Mouse (Mus musculus) midbrain, embryonic 16.5 days (tissue): Measurements from ENCODE around the gene Hspa4l. TPM values are rescaled to one million over a fixed set of nuclear protein-coding genes. Genes with fewer than 3 reads are reported as not detected.
A peak's percentile ranks its signal among the peaks of the same experiment; 100 is the strongest.

Experiments
- ATAC-seq: fragments of 200-750 bp; cut with Nextera tagmentation; 2 replicates; pipeline ENCODE4 v1.8.0; 2017; ENCODE audit warnings: moderate TSS enrichment
- H3K27ac ChIP-seq: fragments of 300-500 bp; sonication (generic); 2 replicates; pipeline ENCODE4 v1.5.1; 2014; ENCODE audit warnings: mild to moderate bottlenecking, low read length, mixed read lengths
- H3K27me3 ChIP-seq: fragments of 300-500 bp; sonication (generic); 2 replicates; pipeline ENCODE4 v1.6.1; 2014; ENCODE audit warnings: low read depth, low read length, mixed read lengths; ENCODE audit not compliant: control insufficient read depth, insufficient read depth
- H3K36me3 ChIP-seq: fragments of 300-500 bp; sonication (generic); 2 replicates; pipeline ENCODE4 v1.6.1; 2014; ENCODE audit warnings: mild to moderate bottlenecking, low read length, moderate library complexity, mixed read lengths; ENCODE audit not compliant: control insufficient read depth, insufficient read depth
- H3K4me1 ChIP-seq: fragments of 300-500 bp; sonication (generic); 2 replicates; pipeline ENCODE4 v1.6.1; 2014; ENCODE audit warnings: mild to moderate bottlenecking, low read length, mixed read lengths; ENCODE audit not compliant: control insufficient read depth, insufficient read depth
- H3K4me2 ChIP-seq: fragments of 300-500 bp; sonication (generic); 2 replicates; pipeline ENCODE4 v1.6.1; 2014; ENCODE audit warnings: mild to moderate bottlenecking, low read length, mixed read lengths
- H3K4me3 ChIP-seq: fragments of 300-500 bp; sonication (generic); 2 replicates; pipeline ENCODE4 v1.5.1; 2014; ENCODE audit warnings: low read depth, mild to moderate bottlenecking, low read length, moderate library complexity, mixed read lengths
- H3K9ac ChIP-seq: fragments of 300-500 bp; sonication (generic); 2 replicates; pipeline ENCODE4 v1.6.1; 2014; ENCODE audit warnings: low read depth, low read length, mixed read lengths
- H3K9me3 ChIP-seq: fragments of 300-500 bp; sonication (generic); replicated peaks from 2 replicates; pipeline ENCODE4 v1.6.1; 2014; ENCODE audit warnings: mild to moderate bottlenecking, low read length, mixed read lengths; ENCODE audit not compliant: control insufficient read depth, poor library complexity, severe bottlenecking
- WGBS: fragments of 180-500 bp; shearing (Covaris S2); extraction: QIAGEN DNeasy Blood & Tissue Kit; methylation state at CpG from one replicate; pipeline ENCODE4 v1.1.7; 2014; 5-methylcytosine and 5-hydroxymethylcytosine counted together
- polyA plus RNA-seq: library from polyadenylated mRNA; unstranded; fragments of >200 nt; fragmentation: Nextera tagmentation; extraction: Ambion mirVana; gene quantifications from 2 replicates; pipeline ENCODE4 v1.2.1, GENCODE M21; 2015

Gene Hspa4l
- polyA plus RNA-seq, 1 experiment from 2014 or later, result 51.8 TPM

GRCm38 (mm10) chr3:40744836-40745660 lies 753 bp downstream of the Hspa4l start:
- H3K4me3 ChIP-seq, result peak overlapping the region; percentile 97
- ATAC-seq, result peak; percentile 97
- H3K4me2 ChIP-seq, result peak overlapping the region; percentile 87
- under 1% methylated on average over 67 of the region's 93 CpGs for WGBS
- H3K36me3 ChIP-seq, result no peaks in the 10 kb centered on the region
- H3K27ac ChIP-seq, result peak overlapping the region; percentile 88
- H3K27me3 ChIP-seq, result no peaks in the 10 kb centered on the region
- peak overlapping the region; percentile 97 for H3K9ac ChIP-seq
- H3K4me1 ChIP-seq, result peaks cover 21% of the 10 kb centered on the region
- H3K9me3 ChIP-seq, result no peaks in the 10 kb centered on the region

- H3K4me1 ChIP-seq, result peaks cover 21% of the 10 kb centered on the region
- H3K4me2 ChIP-seq, result peak overlapping the region; percentile 77
- WGBS, result under 1% methylated on average over 35 of the region's 37 CpGs
- H3K27ac ChIP-seq, result peak overlapping the region; percentile 88
- no peaks in the 10 kb centered on the region for H3K27me3 ChIP-seq
- no peaks in the 10 kb centered on the region for H3K9me3 ChIP-seq
- no peak for ATAC-seq
- no peaks in the 10 kb centered on the region for H3K36me3 ChIP-seq
- H3K9ac ChIP-seq, result peak overlapping the region; percentile 97
- H3K4me3 ChIP-seq, result peak overlapping the region; percentile 97
Measured at GRCm38 (mm10) chr3:40745661-40746547, 1.6 kb downstream of the Hspa4l start.

GRCm38 (mm10) chr3:40760746-40761145 lies 16.5 kb downstream of the Hspa4l start:
- H3K36me3 ChIP-seq, result peaks cover 31% of the 10 kb centered on the region
- no peak for ATAC-seq
- WGBS, result 98% methylated on average over 3 of the region's 3 CpGs

GRCm38 (mm10) chr3:40761312-40761711 lies 17.0 kb downstream of the Hspa4l start:
- Histone ChIP-seq H3K27ac (no peak overlapping the region), H3K36me3 (peaks cover 33% of the 10 kb centered on the region), H3K4me1 (no peaks in the 10 kb centered on the region), H3K9me3 (no peaks in the 10 kb centered on the region), H3K4me2 (no peak overlapping the region), H3K4me3 (no peak overlapping the region), H3K9ac (no peak overlapping the region), H3K27me3 (no peaks in the 10 kb centered on the region)
- WGBS, result 86% methylated on average over 2 of the region's 2 CpGs
- no peak for ATAC-seq

More at GRCm38 (mm10) chr3:40760746-40761145, 16.5 kb downstream of the Hspa4l start:
- no peak overlapping the region for H3K4me3 ChIP-seq
- H3K27ac ChIP-seq, result no peak overlapping the region
- no peaks in the 10 kb centered on the region for H3K9me3 ChIP-seq
- no peak overlapping the region for H3K4me2 ChIP-seq
- no peak overlapping the region for H3K9ac ChIP-seq
- no peaks in the 10 kb centered on the region for H3K27me3 ChIP-seq
- H3K4me1 ChIP-seq, result no peaks in the 10 kb centered on the region

- 100% methylated on average over 2 of the region's 2 CpGs for WGBS
Measured at GRCm38 (mm10) chr3:40793783-40794182, 49.5 kb downstream of the Hspa4l start.

GRCm38 (mm10) chr3:40798054-40798453 lies 53.8 kb downstream of the Hspa4l start:
- 82% methylated on average over 1 of the region's 1 CpGs for WGBS
- Histone ChIP-seq H3K27ac (no peak overlapping the region), H3K36me3 (peaks cover 4% of the 10 kb centered on the region; the same call in 1 of the 2 replicates), H3K4me3 (no peak overlapping the region), H3K27me3 (no peaks in the 10 kb centered on the region), H3K9ac (no peak overlapping the region), H3K4me1 (peaks cover 10% of the 10 kb centered on the region), H3K4me2 (no peak overlapping the region), H3K9me3 (no peaks in the 10 kb centered on the region)
- ATAC-seq, result no peak

More at GRCm38 (mm10) chr3:40793783-40794182, 49.5 kb downstream of the Hspa4l start:
- no peak overlapping the region for H3K9ac ChIP-seq
- no peaks in the 10 kb centered on the region for H3K9me3 ChIP-seq
- ATAC-seq, result no peak
- H3K4me3 ChIP-seq, result no peak overlapping the region
- H3K27me3 ChIP-seq, result no peaks in the 10 kb centered on the region
- no peak overlapping the region for H3K27ac ChIP-seq
- H3K4me1 ChIP-seq, result no peaks in the 10 kb centered on the region
- H3K4me2 ChIP-seq, result no peak overlapping the region
- peaks cover 11% of the 10 kb centered on the region for H3K36me3 ChIP-seq

GRCm38 (mm10) chr3:40798500-40798899 lies 54.2 kb downstream of the Hspa4l start:
- Histone ChIP-seq H3K36me3 (0 out of 2 replicates have a peak, but pooled peaks cover under 1% of the 10 kb centered on the region), H3K4me3 (no peak overlapping the region), H3K4me1 (peaks cover 10% of the 10 kb centered on the region), H3K9me3 (no peaks in the 10 kb centered on the region), H3K27me3 (no peaks in the 10 kb centered on the region), H3K9ac (no peak overlapping the region), H3K27ac (no peak overlapping the region), H3K4me2 (no peak overlapping the region)
- no peak for ATAC-seq
- WGBS, result 34% methylated on average over 7 of the region's 7 CpGs

GRCm38 (mm10) chr3:40799530-40800372 lies 55.5 kb downstream of the Hspa4l start, which contains the start of gene Plk4:
Plk4 (plus strand) TSS chr3:40800019.
- 2% methylated on average over 66 of the region's 66 CpGs for WGBS
- H3K27ac ChIP-seq, result peak within 1 kb of the TSS; percentile 47
- peak within 1 kb of the TSS; percentile 86 for H3K9ac ChIP-seq
- H3K36me3 ChIP-seq, result no peaks in the 10 kb centered on the region
- no peaks in the 10 kb centered on the region for H3K27me3 ChIP-seq
- peaks cover 10% of the 10 kb centered on the region for H3K4me1 ChIP-seq
- ATAC-seq, result peak; percentile 98
- peak within 1 kb of the TSS; percentile 93 for H3K4me3 ChIP-seq
- no peaks in the 10 kb centered on the region for H3K9me3 ChIP-seq
- H3K4me2 ChIP-seq, result peak within 1 kb of the TSS; percentile 99
